Mouse (Mus musculus) heart, embryonic 11.5 days (tissue): ENCODE measurements around the gene Dnase2b. TPM values are rescaled to one million over a fixed set of nuclear protein-coding genes. Genes with fewer than 3 reads are reported as not detected.

Experiments
- ATAC-seq: fragments of 200-750 bp; cut with Nextera tagmentation; replicated peaks from 2 replicates; pipeline ENCODE4 v1.8.0; 2017; ENCODE audit warnings: moderate library complexity; ENCODE audit not compliant: insufficient number of reproducible peaks, low FRiP score, low TSS enrichment
- H3K27ac ChIP-seq: fragments of 300-500 bp; sonication (generic); 2 replicates; pipeline ENCODE4 v1.5.1; 2014; ENCODE audit warnings: mild to moderate bottlenecking, low read depth, low read length
- H3K27me3 ChIP-seq: fragments of 300-500 bp; sonication (generic); 2 replicates; pipeline ENCODE4 v1.6.1; 2014; ENCODE audit warnings: mild to moderate bottlenecking, low read length, mixed read lengths; ENCODE audit not compliant: control insufficient read depth, insufficient read depth
- H3K36me3 ChIP-seq: fragments of 300-500 bp; sonication (generic); 2 replicates; pipeline ENCODE4 v1.6.1; 2014; ENCODE audit warnings: mild to moderate bottlenecking, low read length, moderate library complexity, mixed read lengths; ENCODE audit not compliant: control insufficient read depth, insufficient read depth
- H3K4me1 ChIP-seq: fragments of 300-500 bp; sonication (generic); 2 replicates; pipeline ENCODE4 v1.6.1; 2014; ENCODE audit warnings: low read length; ENCODE audit not compliant: control insufficient read depth, insufficient read depth
- H3K4me2 ChIP-seq: fragments of 300-500 bp; sonication (generic); 2 replicates; pipeline ENCODE4 v1.6.1; 2014; ENCODE audit warnings: mild to moderate bottlenecking, moderate library complexity
- H3K4me3 ChIP-seq: fragments of 300-500 bp; sonication (generic); 2 replicates; pipeline ENCODE4 v1.5.1; 2014; ENCODE audit warnings: low read depth, low read length
- H3K9ac ChIP-seq: fragments of 300-500 bp; sonication (generic); 2 replicates; pipeline ENCODE4 v1.6.1; 2014; ENCODE audit warnings: mild to moderate bottlenecking, low read depth, low read length, moderate library complexity
- H3K9me3 ChIP-seq: fragments of 300-500 bp; sonication (generic); replicated peaks from 2 replicates; pipeline ENCODE4 v1.6.1; 2016; ENCODE audit warnings: low read length; ENCODE audit not compliant: control insufficient read depth
- WGBS: fragments of 180-500 bp; shearing (Covaris S2); extraction: QIAGEN DNeasy Blood & Tissue Kit; methylation state at CpG from one replicate; pipeline ENCODE4 v1.1.7; 2014; ENCODE audit not compliant: insufficient replicate concordance; 5-methylcytosine and 5-hydroxymethylcytosine counted together
- polyA plus RNA-seq: library from polyadenylated mRNA; unstranded; fragments of >200 nt; fragmentation: Nextera tagmentation; extraction: Ambion mirVana; gene quantifications from 2 replicates; pipeline ENCODE4 v1.2.1, GENCODE M21; 2014

The Dnase2b gene
- polyA plus RNA-seq, 1 experiment from 2014 or later = not detected

- Histone ChIP-seq H3K27ac (no peak within 1 kb of the TSS), H3K36me3 (no peaks in the 10 kb centered on the region), H3K4me3 (no peak within 1 kb of the TSS), H3K27me3 (no peaks in the 10 kb centered on the region), H3K9me3 (no peaks in the 10 kb centered on the region), H3K4me2 (no peak within 1 kb of the TSS), H3K4me1 (peaks cover 12% of the 10 kb centered on the region), H3K9ac (no peak within 1 kb of the TSS)
- no peak for ATAC-seq
- 77% methylated on average over 3 of the region's 3 CpGs for WGBS
These were observed 35.8 kb upstream of the Dnase2b start, which contains the start of gene 4930503B20Rik for GRCm38 (mm10) chr3:146651217-146651616. Gene 4930503B20Rik (minus strand): TSS chr3:146651317.

- no peak overlapping the region for H3K9ac ChIP-seq
- no peaks in the 10 kb centered on the region for H3K36me3 ChIP-seq
- no peak overlapping the region for H3K4me3 ChIP-seq
- no peak overlapping the region for H3K27ac ChIP-seq
- H3K27me3 ChIP-seq = no peaks in the 10 kb centered on the region
- H3K9me3 ChIP-seq = no peaks in the 10 kb centered on the region
- 82% methylated on average over 10 of the region's 10 CpGs for WGBS
- no peak for ATAC-seq
- H3K4me2 ChIP-seq = no peak overlapping the region
- peaks cover 13% of the 10 kb centered on the region for H3K4me1 ChIP-seq
These were observed 35.3 kb upstream of the Dnase2b start for GRCm38 (mm10) chr3:146650716-146651115.

- Histone ChIP-seq H3K4me1 (peaks cover 11% of the 10 kb centered on the region), H3K27me3 (no peaks in the 10 kb centered on the region), H3K4me2 (no peak overlapping the region), H3K9ac (no peak overlapping the region), H3K27ac (no peak overlapping the region), H3K4me3 (no peak overlapping the region), H3K36me3 (no peaks in the 10 kb centered on the region), H3K9me3 (no peaks in the 10 kb centered on the region)
- 75% methylated on average over 10 of the region's 10 CpGs for WGBS
- no peak for ATAC-seq
These were observed 34.0 kb upstream of the Dnase2b start for GRCm38 (mm10) chr3:146649311-146649894.

GRCm38 (mm10) chr3:146641818-146642427 lies 26.5 kb upstream of the Dnase2b start:
- H3K9ac ChIP-seq = no peak overlapping the region
- 57% methylated on average over 4 of the region's 4 CpGs for WGBS
- no peak for ATAC-seq
- no peaks in the 10 kb centered on the region for H3K9me3 ChIP-seq
- H3K4me3 ChIP-seq = no peak overlapping the region
- H3K27me3 ChIP-seq = no peaks in the 10 kb centered on the region
- H3K36me3 ChIP-seq = no peaks in the 10 kb centered on the region
- H3K27ac ChIP-seq = no peak overlapping the region
- H3K4me2 ChIP-seq = no peak overlapping the region
- peaks cover 8% of the 10 kb centered on the region; the same call in 1 of the 2 replicates for H3K4me1 ChIP-seq

GRCm38 (mm10) chr3:146632506-146632905 lies 17.1 kb upstream of the Dnase2b start:
- H3K4me3 ChIP-seq = no peak overlapping the region
- no peak for ATAC-seq
- no peak overlapping the region for H3K9ac ChIP-seq
- H3K9me3 ChIP-seq = no peaks in the 10 kb centered on the region
- H3K36me3 ChIP-seq = no peaks in the 10 kb centered on the region
- H3K4me2 ChIP-seq = no peak overlapping the region
- no peaks in the 10 kb centered on the region for H3K4me1 ChIP-seq
- no peak overlapping the region for H3K27ac ChIP-seq
- 82% methylated on average over 5 of the region's 5 CpGs for WGBS
- no peaks in the 10 kb centered on the region for H3K27me3 ChIP-seq

- Histone ChIP-seq H3K4me2 (no peak overlapping the region), H3K36me3 (no peaks in the 10 kb centered on the region), H3K4me1 (no peaks in the 10 kb centered on the region), H3K9me3 (no peaks in the 10 kb centered on the region), H3K4me3 (no peak overlapping the region), H3K27me3 (no peaks in the 10 kb centered on the region), H3K9ac (no peak overlapping the region), H3K27ac (no peak overlapping the region)
- no peak for ATAC-seq
- 60% methylated on average over 8 of the region's 8 CpGs for WGBS
These were observed 13.0 kb upstream of the Dnase2b start for GRCm38 (mm10) chr3:146628227-146628982.

- Histone ChIP-seq H3K9me3 (no peaks in the 10 kb centered on the region), H3K36me3 (no peaks in the 10 kb centered on the region), H3K4me1 (no peaks in the 10 kb centered on the region), H3K4me3 (no peak overlapping the region), H3K4me2 (no peak overlapping the region), H3K9ac (no peak overlapping the region), H3K27me3 (no peaks in the 10 kb centered on the region), H3K27ac (no peak overlapping the region)
- ATAC-seq = no peak
- WGBS = 71% methylated on average over 4 of the region's 4 CpGs
These were observed 10.4 kb upstream of the Dnase2b start for GRCm38 (mm10) chr3:146625766-146626165.

GRCm38 (mm10) chr3:146621966-146622365 lies 6.6 kb upstream of the Dnase2b start:
- Histone ChIP-seq H3K36me3 (no peaks in the 10 kb centered on the region), H3K9ac (no peak overlapping the region), H3K27ac (no peak overlapping the region), H3K4me1 (no peaks in the 10 kb centered on the region; the same call in 1 of the 2 replicates), H3K27me3 (no peaks in the 10 kb centered on the region), H3K4me2 (no peak overlapping the region), H3K4me3 (no peak overlapping the region), H3K9me3 (no peaks in the 10 kb centered on the region)
- WGBS = 87% methylated on average over 11 of the region's 11 CpGs
- ATAC-seq = no peak
